Mouse (Mus musculus) embryonic stem cell, embryonic (primary cell): ENCODE data around the gene Nicn1.

Experiments
- CTCF ChIA-PET, 4 experiments: fragments of 300-600 bp in 2 of 4; fragments of 350-600 bp in 2 of 4; sonication (Branson Sonifier 250); formaldehyde crosslinking; loops; one replicate each; lab custom pipeline; 2022; ENCODE audit warnings: inconsistent platforms in 2 of 4; lab: Charles Lee
- POLR2A ChIA-PET, 4 experiments: fragments of 300-600 bp in 2 of 4; fragments of 350-600 bp in 2 of 4; sonication (Branson Sonifier 250); formaldehyde crosslinking; loops; one replicate each; lab custom pipeline; 2022; ENCODE audit warnings: antibody characterized with exemption in 4 of 4, inconsistent platforms in 1 of 4; lab: Charles Lee

Nicn1 gene

DNA sequence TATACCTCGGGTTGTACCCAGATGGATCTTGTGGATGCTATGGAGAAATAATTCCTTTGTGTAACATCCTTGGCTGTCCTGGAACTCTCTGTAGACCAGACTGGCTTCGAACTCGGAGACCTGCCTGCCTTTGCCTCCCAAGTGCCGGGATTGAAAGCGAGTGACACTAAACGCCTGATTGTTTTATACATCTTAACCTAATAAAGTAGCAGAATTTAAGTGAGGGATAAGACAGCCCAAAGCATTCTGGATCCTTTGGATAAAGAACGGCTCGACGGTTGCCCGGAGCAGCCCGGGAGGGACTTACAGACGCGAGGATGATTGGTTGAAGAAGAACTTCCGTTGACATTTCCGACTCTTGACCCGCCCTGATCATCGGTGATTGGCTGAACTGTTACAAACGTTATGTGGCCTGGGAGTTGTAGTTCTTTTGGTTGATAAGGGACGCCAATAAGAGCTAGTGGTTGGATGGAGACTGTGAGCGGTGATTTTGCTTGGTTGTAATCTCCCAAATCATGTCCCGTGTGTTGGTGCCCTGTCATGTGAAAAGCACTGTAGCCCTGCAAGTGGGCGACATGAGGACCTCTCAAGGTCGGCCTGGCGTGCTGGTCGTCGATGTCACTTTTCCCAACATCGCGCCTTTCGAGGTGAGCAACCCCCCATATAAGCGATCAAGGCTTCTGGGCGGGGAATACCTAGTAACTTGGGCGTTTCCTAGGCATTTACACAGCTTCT, at the start of gene Nicn1:
Gene Nicn1, plus strand, starts transcription at position 414 of the 735 bp plus-strand sequence.
- CTCF ChIA-PET = interaction anchor here in 3 of 4 experiments (0.6 to 1.5 kb wide), 14 partner anchors 11 to 841 kb away, joined by 3 to 8 read pairs (median 4); partner anchors contain the start of genes Amigo3 (in 1 of the 3), Rhoa (in 1 of the 3) and Tcta (in 1 of the 3)
- POLR2A ChIA-PET = interaction anchor here in 3 of 4 experiments (0.6 to 5.4 kb wide), 45 partner anchors 8 to 542 kb away, joined by 3 to 37 read pairs (median 4); partner anchors contain the start of genes Rhoa (in 3 of the 3), Tcta (in 3 of the 3), Dag1 (in 2 of the 3) and 1700102P08Rik (in 1 of the 3)

DNA sequence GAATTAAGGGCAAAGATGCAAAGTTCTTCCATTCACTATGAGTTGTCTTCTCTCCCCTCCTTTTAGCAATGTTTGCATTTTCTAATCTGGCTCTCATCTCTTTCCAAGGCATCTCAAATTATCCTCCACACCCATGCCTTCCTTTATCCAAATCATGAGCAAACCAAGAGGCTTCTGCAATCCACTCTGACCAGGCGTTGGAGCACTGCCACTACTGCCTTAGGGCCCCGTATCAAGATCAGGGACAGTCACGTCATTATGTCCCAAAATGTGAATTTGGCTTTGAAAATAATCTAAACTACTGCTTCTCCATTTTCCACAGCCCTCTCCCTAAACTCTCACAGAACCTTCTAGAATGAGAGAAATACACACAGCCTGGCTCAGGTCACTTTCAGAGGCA, 45.7 kb upstream of the Nicn1 start:
- POLR2A ChIA-PET = interaction anchor here in 2 of 4 experiments (0.8 to 2.4 kb wide), 5 partner anchors 19 to 23 kb away, joined by 3 to 7 read pairs (median 4); partner anchors contain the start of gene Dag1 (in 2 of the 2)
- CTCF ChIA-PET = interaction anchor here in 2 of 4 experiments (0.8 to 1.4 kb wide), 3 partner anchors 34 to 40 kb away, joined by 3 to 7 read pairs (median 3); no protein-coding TSS in a partner anchor

DNA sequence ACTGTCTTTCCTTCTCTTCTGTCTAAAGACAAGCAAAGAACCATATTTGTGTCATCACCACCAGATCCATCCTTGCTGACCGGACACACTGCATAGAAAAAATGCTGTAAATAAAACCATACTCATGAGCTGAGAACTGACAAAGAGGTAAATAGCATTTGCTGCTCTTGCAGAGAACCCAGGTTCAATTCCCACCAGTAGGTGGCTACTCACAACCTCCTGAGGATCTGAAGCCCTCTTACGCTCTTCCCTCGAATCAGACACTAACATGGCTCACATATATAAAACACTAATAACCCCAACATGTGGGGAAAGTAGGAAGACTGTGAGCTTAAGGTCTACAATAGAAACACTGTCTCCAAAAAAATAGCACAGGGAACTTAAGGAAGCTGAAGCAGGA, 45.2 kb upstream of the Nicn1 start:
- ChIA-PET CTCF (interaction anchor here in 3 of 4 experiments (0.6 to 1.4 kb wide), 8 partner anchors 11 to 149 kb away, joined by 3 to 7 read pairs (median 3); no protein-coding TSS in a partner anchor), POLR2A (interaction anchor here (0.5 to 2.4 kb wide), 11 partner anchors 8 to 148 kb away, joined by 3 to 8 read pairs (median 3); partner anchors contain the start of genes 1700102P08Rik (in 1 of the 4), Dag1 (in 1 of the 4) and Nicn1 (in 1 of the 4))

DNA sequence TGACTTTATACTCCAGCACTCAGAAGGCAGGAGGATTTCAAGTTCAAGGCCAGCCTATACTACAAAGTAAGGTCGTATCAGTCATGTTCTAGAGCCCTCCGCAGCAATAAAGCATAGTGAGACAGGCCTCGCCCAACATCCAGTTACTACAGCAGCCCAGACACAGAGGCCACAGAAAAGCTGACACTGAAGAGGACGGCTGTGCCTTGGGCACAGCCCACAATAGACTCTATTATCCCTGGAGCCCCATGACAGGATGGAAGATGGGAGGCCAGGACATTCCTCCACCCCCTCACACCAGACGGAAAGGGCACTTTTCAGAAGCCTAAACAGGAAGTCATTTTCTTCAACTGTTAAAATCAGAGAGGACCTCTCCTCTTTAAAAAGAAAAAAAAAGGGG, 41.3 kb upstream of the Nicn1 start:
- POLR2A ChIA-PET = interaction anchor here in 2 of 4 experiments (1.5 to 9.1 kb wide), 5 partner anchors 9 to 16 kb away, joined by 3 to 65 read pairs (median 9); partner anchors contain the start of gene Dag1 (in 2 of the 2)
- CTCF ChIA-PET = interaction anchor here in 2 of 4 experiments (0.5 to 0.8 kb wide), 3 partner anchors 35 to 189 kb away, joined by 3 to 6 read pairs (median 4); no protein-coding TSS in a partner anchor

DNA sequence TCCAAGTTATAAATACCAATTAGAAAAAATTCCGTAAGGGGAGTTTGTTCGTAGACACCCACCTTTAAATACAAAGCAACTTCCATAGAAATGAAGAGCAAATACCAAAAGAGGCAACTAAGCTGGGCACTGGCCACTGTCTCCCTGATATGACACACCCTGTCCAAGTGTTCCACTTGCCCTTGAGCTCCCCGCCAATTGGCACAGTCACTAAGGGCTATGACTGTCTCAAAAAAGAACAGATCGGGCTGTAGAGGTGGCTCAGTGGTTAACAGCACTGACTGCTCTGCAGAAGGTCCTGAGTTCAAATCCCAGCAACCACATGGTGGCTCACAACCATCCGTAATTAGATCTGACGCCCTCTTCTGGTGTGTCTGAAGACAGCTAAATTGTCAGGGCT, 38.4 kb upstream of the Nicn1 start:
- ChIA-PET POLR2A (interaction anchor here in 3 of 4 experiments (0.7 to 9.1 kb wide), 6 partner anchors 12 to 87 kb away, joined by 3 to 65 read pairs (median 4); partner anchors contain the start of gene Dag1 (in 2 of the 3)), CTCF (interaction anchor here in 3 of 4 experiments (0.6 to 1.6 kb wide), 7 partner anchors 9 to 105 kb away, joined by 3 to 6 read pairs (median 3); partner anchors contain the start of gene Dag1 (in 1 of the 3))

DNA sequence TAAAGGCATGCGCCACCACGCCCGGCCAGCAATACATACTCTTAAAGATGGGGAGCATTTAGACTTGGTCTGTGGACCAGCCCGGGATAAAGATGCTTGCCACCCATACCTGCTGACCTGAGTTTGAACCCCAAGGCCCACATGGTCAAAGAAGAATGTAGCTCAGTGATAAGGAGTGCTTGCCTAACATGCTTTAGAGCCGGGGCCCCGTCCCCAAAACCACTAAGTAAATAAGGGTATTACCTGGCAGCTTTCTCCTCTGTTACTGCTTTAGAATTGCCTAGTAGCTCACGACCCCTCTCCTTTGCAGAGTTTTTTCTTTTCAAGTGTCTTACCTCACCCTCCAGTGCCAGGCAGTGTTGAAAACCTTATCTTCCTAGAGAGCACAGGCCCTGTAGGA, 37.5 kb upstream of the Nicn1 start:
- CTCF ChIA-PET = interaction anchor here in 3 of 4 experiments (0.6 to 1.6 kb wide), 6 partner anchors 8 to 317 kb away, joined by 3 to 6 read pairs (median 4); partner anchors contain the start of genes Dag1 (in 2 of the 3) and Dalrd3 (in 1 of the 3)
- POLR2A ChIA-PET = interaction anchor here in 3 of 4 experiments (0.6 to 9.1 kb wide), 7 partner anchors 11 to 207 kb away, joined by 3 to 65 read pairs (median 4); partner anchors contain the start of gene Dag1 (in 3 of the 3)

DNA sequence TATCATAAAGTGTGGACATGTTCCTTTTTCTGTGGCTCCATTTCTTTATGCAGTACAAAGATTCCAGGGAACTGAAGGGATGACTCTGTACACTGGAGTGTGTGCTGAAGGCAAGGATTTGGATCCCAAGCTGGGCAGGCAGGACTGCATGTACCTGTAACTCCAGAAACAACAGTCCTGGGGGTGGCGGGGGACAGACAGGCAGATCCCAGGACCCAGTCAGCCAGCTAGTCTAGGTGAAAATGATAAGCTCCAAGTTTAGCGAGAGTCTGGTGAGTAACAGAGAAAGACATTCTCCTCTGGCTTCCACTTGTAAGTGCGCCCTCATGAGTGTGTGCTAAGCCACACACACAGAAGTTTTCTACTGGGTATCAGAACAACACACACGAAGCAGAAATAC, 29.7 kb upstream of the Nicn1 start:
- CTCF ChIA-PET = interaction anchor here in 1 of 4 experiments (1.7 kb wide), 1 partner anchor 8 kb away, joined by 4 read pairs; no protein-coding TSS in a partner anchor
- POLR2A ChIA-PET = interaction anchor here in 3 of 4 experiments (0.6 to 7.6 kb wide), 11 partner anchors 8 to 222 kb away, joined by 3 to 65 read pairs (median 3); partner anchors contain the start of genes Amt (in 1 of the 3), Gpx1 (in 1 of the 3) and Mst1 (in 1 of the 3)

DNA sequence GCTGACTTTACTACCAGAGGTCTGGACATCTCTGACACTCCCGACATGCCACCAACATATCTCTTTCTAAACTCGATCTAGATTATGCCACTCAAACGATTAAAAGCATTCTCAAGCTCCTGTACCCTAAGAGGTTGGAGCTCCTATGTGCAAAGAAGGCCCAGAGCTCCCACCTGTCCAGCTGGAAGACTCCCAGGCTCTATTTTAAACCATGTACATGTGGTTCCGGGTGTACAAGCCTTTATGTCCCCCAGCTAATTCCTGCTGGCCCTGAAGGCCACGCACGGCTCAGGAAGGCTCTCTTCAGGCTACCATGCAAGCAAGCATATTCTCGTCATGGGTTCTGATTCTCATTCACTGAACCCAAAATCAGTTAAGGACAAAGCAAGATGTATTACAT, 28.4 kb upstream of the Nicn1 start:
- CTCF ChIA-PET = no interaction called here
- POLR2A ChIA-PET = interaction anchor here in 3 of 4 experiments (0.5 to 7.6 kb wide), 11 partner anchors 10 to 208 kb away, joined by 3 to 65 read pairs (median 4); partner anchors contain the start of genes Mst1 (in 1 of the 3), Nicn1 (in 1 of the 3), Rhoa (in 1 of the 3) and Tcta (in 1 of the 3)

DNA sequence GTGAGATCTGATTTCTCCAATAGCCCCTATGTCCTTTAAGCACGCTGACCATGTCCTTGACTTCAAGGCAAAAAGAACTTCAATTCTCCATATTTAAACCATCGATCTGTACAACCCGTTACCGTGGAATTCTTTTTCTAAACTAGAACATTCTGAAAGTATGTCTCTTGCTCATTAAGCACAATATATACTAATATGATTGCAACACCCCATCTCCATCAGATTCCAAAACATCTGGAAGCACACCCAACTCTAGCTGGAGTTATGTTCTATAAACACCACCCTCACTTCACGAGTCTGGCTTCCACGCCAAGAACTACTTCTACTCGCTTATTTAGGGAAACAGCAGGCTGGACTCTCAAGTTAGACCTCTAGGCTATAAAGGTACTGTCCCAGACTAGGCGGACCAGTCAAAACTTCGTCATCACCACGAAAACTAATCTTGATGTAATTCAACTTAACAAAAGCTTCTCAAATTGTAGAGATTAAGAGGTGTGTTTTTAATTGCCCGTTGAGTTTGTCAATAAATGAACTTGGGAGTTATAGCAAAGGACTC, 27.7 kb upstream of the Nicn1 start:
- CTCF ChIA-PET = interaction anchor here in 2 of 4 experiments (0.5 to 2.9 kb wide), 5 partner anchors 14 to 361 kb away, joined by 3 to 12 read pairs (median 3); partner anchors contain the start of gene Apeh (in 1 of the 2)
- POLR2A ChIA-PET = interaction anchor here in 3 of 4 experiments (0.6 to 7.6 kb wide), 32 partner anchors 7 to 312 kb away, joined by 3 to 65 read pairs (median 6); partner anchors contain the start of genes Gpx1 (in 3 of the 3), Amt (in 2 of the 3), 1700102P08Rik (in 1 of the 3) and Amigo3 (in 1 of the 3)

DNA sequence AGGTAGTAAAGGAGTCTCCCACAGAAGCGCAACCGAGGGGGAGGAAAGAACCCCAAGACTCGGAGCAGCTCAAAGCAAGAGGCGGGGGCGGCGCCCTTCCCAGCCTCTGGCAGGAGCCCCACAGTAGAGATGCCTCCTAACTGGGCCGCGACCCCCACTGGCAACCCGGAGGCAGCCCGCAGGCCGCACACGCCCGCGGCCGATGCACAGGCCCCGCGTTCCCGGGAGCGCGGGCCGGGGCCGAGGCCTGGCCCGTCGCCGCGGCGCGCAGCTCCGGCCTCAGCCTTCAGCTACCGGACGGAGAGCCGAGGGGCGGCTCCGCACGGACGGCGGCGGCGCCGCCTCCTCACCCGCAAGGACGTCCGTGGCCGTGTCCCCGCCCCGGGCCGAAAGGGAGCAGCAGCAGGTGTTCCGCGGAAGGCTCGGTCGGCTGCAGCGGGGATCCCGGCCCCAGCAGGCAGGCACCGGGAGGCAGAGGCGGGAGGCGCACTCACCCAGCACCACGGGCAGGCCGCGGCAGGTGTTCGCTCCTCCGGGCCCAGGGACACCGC, 27.0 kb upstream of the Nicn1 start:
- POLR2A ChIA-PET = interaction anchor here (0.6 to 7.6 kb wide), 58 partner anchors 8 to 313 kb away, joined by 3 to 65 read pairs (median 5); partner anchors contain the start of genes Gpx1 (in 4 of the 4), 1700102P08Rik (in 2 of the 4), Amigo3 (in 2 of the 4) and Amt (in 2 of the 4)
- CTCF ChIA-PET = interaction anchor here (0.5 to 4.3 kb wide), 14 partner anchors 8 to 362 kb away, joined by 3 to 39 read pairs (median 4); partner anchors contain the start of gene Apeh (in 1 of the 4)

DNA sequence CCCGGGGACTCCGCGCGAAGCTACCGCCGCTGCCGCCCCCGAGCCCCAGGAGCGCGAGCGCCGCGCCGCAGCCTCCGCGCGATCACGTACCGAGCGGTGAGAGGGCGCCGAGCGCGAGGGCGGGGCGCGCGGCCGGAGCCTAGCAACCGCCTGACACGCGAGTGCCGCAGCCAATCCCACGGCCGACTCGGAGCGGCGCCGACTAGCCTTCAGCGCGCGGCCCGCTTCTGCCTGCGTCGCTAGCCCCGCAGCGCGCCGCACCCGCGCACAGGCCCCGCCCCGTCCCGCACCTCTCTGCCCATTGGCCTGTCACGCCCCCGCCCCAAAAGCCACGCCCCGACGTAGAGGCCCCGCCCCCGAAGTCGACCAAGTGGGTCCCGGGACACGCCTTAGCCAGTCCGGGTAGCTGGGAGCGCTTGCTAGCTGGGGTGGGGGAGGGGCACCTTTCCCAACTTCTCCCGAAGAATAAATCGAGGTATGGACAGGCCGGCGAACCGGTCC, 26.5 kb upstream of the Nicn1 start, which contains the start of gene Dag1:
Gene Dag1, minus strand, starts transcription at position 269 of the 501 bp plus-strand sequence.
- ChIA-PET CTCF (interaction anchor here (0.5 to 4.3 kb wide), 27 partner anchors 8 to 619 kb away, joined by 3 to 39 read pairs (median 3); partner anchors contain the start of genes Amigo3 (in 1 of the 4), Apeh (in 1 of the 4) and Mst1 (in 1 of the 4)), POLR2A (interaction anchor here (0.6 to 7.6 kb wide), 81 partner anchors 8 to 1372 kb away, joined by 3 to 65 read pairs (median 4); partner anchors contain the start of genes Gpx1 (in 4 of the 4), 1700102P08Rik (in 2 of the 4), Amigo3 (in 2 of the 4) and Amt (in 2 of the 4))

DNA sequence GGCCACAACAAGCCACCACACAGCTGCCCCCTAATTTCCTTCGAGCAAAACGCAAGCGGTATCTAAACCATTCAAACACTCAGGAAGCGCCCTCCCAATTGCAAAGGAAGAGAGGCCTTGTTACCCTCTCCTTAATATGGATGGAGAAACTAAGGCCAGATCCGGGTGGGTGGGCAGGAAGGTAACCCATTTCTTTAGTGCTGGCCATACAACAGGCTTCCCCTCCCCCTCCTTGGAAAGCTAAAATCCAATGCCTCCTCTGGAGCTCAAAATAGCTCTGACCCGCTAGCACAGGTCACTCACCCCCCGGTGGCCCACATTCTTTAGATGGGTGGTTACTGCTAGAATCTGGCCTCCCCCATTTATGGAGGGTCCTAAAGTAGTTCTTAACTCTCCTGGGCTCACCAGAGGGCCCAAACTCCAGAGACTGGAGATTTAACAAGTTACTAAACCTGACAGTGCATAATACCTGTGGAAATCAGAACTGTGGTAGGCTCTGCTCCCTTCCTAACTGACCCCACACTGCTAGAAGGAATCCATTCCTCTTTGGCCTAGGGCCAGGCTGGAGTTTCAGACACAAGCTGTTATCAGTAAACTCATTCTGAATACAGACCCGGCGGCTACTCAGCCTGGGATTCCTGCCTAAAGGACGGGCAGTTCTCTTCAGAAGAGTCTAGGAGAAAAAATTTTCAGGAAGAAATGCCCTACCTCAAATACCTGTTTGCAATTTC, 25.9 kb upstream of the Nicn1 start:
- ChIA-PET CTCF (interaction anchor here (0.5 to 4.3 kb wide), 31 partner anchors 8 to 619 kb away, joined by 3 to 39 read pairs (median 4); partner anchors contain the start of genes Amigo3 (in 1 of the 4), Apeh (in 1 of the 4) and Mst1 (in 1 of the 4)), POLR2A (interaction anchor here (0.6 to 7.6 kb wide), 85 partner anchors 8 to 1372 kb away, joined by 3 to 65 read pairs (median 4); partner anchors contain the start of genes Gpx1 (in 4 of the 4), 1700102P08Rik (in 2 of the 4), Amigo3 (in 2 of the 4) and Amt (in 2 of the 4))

DNA sequence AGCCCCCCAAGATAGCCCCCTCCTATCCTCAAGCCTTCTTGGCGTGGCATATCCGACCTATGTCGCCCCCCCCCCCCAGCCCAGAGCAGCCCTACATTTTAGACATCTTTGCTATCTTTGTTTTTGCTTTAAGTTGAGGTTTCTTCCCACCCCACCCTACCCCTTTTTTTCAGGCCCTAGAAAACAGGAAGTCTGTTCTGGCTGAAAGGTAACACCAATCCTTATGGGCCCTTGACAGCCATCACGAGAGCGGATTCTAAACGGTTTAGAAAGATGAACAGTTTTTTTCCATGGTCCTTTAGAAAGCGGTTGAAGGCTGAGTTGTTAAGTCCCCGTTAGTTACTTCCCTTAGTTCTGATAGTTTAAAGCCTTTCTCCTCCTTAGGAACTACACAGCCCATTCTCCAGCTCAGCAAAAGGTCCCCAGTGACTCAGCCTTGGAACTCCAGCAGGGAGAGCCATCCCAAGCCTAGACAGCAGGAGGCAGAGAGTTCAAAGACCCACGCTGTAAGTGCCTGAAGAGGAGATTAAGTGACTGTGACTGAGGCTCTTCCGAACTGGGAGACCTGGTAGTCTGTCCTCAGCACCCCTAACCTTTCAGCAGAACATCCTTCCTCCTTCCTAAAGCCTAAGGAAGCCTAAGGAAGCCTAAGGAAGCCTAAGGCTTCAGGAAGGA, 23.8 kb upstream of the Nicn1 start:
- ChIA-PET CTCF (interaction anchor here (0.6 to 4.3 kb wide), 16 partner anchors 11 to 935 kb away, joined by 3 to 39 read pairs (median 3); partner anchors contain the start of gene Nicn1 (in 1 of the 4)), POLR2A (interaction anchor here in 3 of 4 experiments (0.5 to 7.6 kb wide), 26 partner anchors 9 to 1007 kb away, joined by 3 to 65 read pairs (median 4); partner anchors contain the start of genes Gpx1 (in 2 of the 3), Apeh (in 1 of the 3), Bsn (in 1 of the 3) and Ccdc36 (in 1 of the 3))

DNA sequence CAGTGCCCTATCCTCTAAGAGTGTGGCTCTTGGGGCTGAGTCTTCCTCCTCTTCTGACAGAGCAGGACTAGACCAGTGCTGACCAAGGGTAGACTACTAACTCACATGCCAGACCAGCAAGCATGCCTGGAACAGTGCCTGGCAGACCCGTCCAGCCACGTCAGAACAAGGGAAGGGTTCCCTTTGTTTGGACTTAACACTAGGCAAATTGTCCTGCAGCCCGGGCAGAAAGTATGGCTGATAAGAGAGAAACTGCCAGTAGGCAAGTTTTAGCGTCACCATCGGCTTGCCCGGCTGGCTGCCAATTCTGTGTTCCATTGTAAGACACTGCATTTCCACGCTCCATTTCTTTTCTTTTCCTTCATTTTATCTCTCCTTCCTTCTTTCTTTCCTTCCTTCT, 22.5 kb upstream of the Nicn1 start:
- CTCF ChIA-PET = no interaction called here
- POLR2A ChIA-PET = interaction anchor here in 2 of 4 experiments (0.6 kb wide), 4 partner anchors 13 to 541 kb away, joined by 3 to 6 read pairs (median 4); partner anchors contain the start of gene Nckipsd (in 1 of the 2)
